Mouse (Mus musculus) CH12.LX (cell line): ENCODE results near the gene Dnajc4.

Experiments
- CTCF ChIP-seq, 2 experiments: IDR thresholded peaks in 1 of 2; conservative IDR thresholded peaks in 1 of 2; 2 replicates each; pipeline ENCODE4 v1.5.1; 2011 to 2012; ENCODE audit warnings: low read depth in 2 of 2, low read length in 2 of 2, improper control_type of control experiment in 1 of 2, inconsistent platforms in 1 of 2, mild to moderate bottlenecking in 1 of 2, moderate library complexity in 1 of 2
- E2F4 ChIP-seq: IDR thresholded peaks from 2 replicates; pipeline ENCODE4 v1.6.1; 2011; ENCODE audit warnings: low read depth, low read length, improper control_type of control experiment; ENCODE audit not compliant: insufficient replicate concordance
- EP300 ChIP-seq: IDR thresholded peaks from 2 replicates; pipeline ENCODE4 v1.6.1; 2011; ENCODE audit warnings: low read length, improper control_type of control experiment
- GABPA ChIP-seq: IDR thresholded peaks from 2 replicates; pipeline ENCODE4 v1.6.1; 2012; ENCODE audit warnings: low read depth, low read length, improper control_type of control experiment, inconsistent platforms; ENCODE audit not compliant: insufficient replicate concordance
- MAFK ChIP-seq: IDR thresholded peaks from 2 replicates; pipeline ENCODE4 v1.6.1; 2011; ENCODE audit warnings: low read length, improper control_type of control experiment; ENCODE audit not compliant: insufficient replicate concordance
- MYC ChIP-seq: IDR thresholded peaks from 2 replicates; pipeline ENCODE4 v1.6.1; 2011; ENCODE audit warnings: low read depth, mild to moderate bottlenecking, improper control_type of control experiment, low read length
- POLR2A ChIP-seq: IDR thresholded peaks from 2 replicates; pipeline ENCODE4 v1.6.1; 2011; ENCODE audit warnings: low read depth, mild to moderate bottlenecking, improper control_type of control experiment, low read length
- POLR2AphosphoS2 ChIP-seq: IDR thresholded peaks from 2 replicates; pipeline ENCODE4 v1.6.1; 2011; ENCODE audit warnings: low read depth, low read length, improper control_type of control experiment
- USF1 ChIP-seq: IDR thresholded peaks from 2 replicates; pipeline ENCODE4 v1.6.1; 2014; ENCODE audit warnings: low read depth, mild to moderate bottlenecking, inconsistent platforms, low read length, improper control_type of control experiment
- ZC3H11A ChIP-seq: IDR thresholded peaks from 2 replicates; pipeline ENCODE4 v1.6.1; 2012; ENCODE audit warnings: low read depth, mild to moderate bottlenecking, inconsistent platforms, low read length, improper control_type of control experiment

- no peak for TF ChIP-seq ZC3H11A
- no peak for TF ChIP-seq EP300
- no peak for TF ChIP-seq POLR2A
- TF ChIP-seq CTCF (conservative IDR thresholded peaks at IDR 0.05 in 1 of 2, IDR thresholded peaks at IDR 0.05 in 1 of 2; ENCODE audit: low read depth in 2 of 2, low read length in 2 of 2): no peak
- TF ChIP-seq POLR2AphosphoS2: no peak
- no peak for TF ChIP-seq GABPA
- no peak for TF ChIP-seq USF1
- TF ChIP-seq MAFK: no peak
- no peak for TF ChIP-seq E2F4
- no peak for TF ChIP-seq MYC
Measured at GRCm38 (mm10) chr19:6955424-6955823, 36.9 kb downstream of the Dnajc4 start.
